Mouse (Mus musculus) neural tube, embryonic 14.5 days (tissue): ENCODE results near the gene Ak3. TPM values are rescaled to one million over a fixed set of nuclear protein-coding genes. Genes with fewer than 3 reads are reported as not detected.
A peak's percentile ranks its signal among the peaks of the same experiment; 100 is the strongest.
"Not testable (repeated sequence)": the region's sequence is repeated elsewhere in the genome, so short reads cannot be mapped to it uniquely, and the experiment has no call there.

ENCODE experiments used
- ATAC-seq: fragments of 200-750 bp; cut with Nextera tagmentation; 2 replicates; pipeline ENCODE4 v1.8.0; 2017; ENCODE audit warnings: low read depth, mild to moderate bottlenecking, moderate TSS enrichment, moderate library complexity
- H3K27ac ChIP-seq: fragments of 300-500 bp; sonication (generic); 2 replicates; pipeline ENCODE4 v1.5.1; 2014; ENCODE audit warnings: low read depth, mild to moderate bottlenecking, control low read depth, low read length, moderate library complexity, mixed read lengths
- H3K27me3 ChIP-seq: fragments of 300-500 bp; sonication (generic); 2 replicates; pipeline ENCODE4 v1.6.1; 2014; ENCODE audit warnings: low read length; ENCODE audit not compliant: control insufficient read depth, insufficient read depth
- H3K36me3 ChIP-seq: fragments of 300-500 bp; sonication (generic); 2 replicates; pipeline ENCODE4 v1.6.1; 2014; ENCODE audit warnings: low read length, mixed read lengths; ENCODE audit not compliant: control insufficient read depth, insufficient read depth
- H3K4me1 ChIP-seq: fragments of 300-500 bp; sonication (generic); 2 replicates; pipeline ENCODE4 v1.6.1; 2014; ENCODE audit warnings: low read length; ENCODE audit not compliant: control insufficient read depth, insufficient read depth
- H3K4me2 ChIP-seq: fragments of 300-500 bp; sonication (generic); 2 replicates; pipeline ENCODE4 v1.6.1; 2014; ENCODE audit warnings: mild to moderate bottlenecking, low read depth, low read length, control low read depth
- H3K4me3 ChIP-seq: fragments of 300-500 bp; sonication (generic); 2 replicates; pipeline ENCODE4 v1.5.1; 2014; ENCODE audit warnings: low read depth, low read length, control low read depth, mixed read lengths
- H3K9ac ChIP-seq: fragments of 300-500 bp; sonication (generic); replicated peaks from 2 replicates; pipeline ENCODE4 v1.6.1; 2014; ENCODE audit warnings: low read depth, mild to moderate bottlenecking, control low read depth, low read length, mixed read lengths
- H3K9me3 ChIP-seq: fragments of 300-500 bp; sonication (generic); 2 replicates; pipeline ENCODE4 v1.6.1; 2016; ENCODE audit warnings: low read length; ENCODE audit not compliant: control insufficient read depth
- whole genome bisulfite sequencing: fragments of 180-500 bp; shearing (Covaris S2); extraction: QIAGEN DNeasy Blood & Tissue Kit; methylation state at CpG from one replicate; pipeline ENCODE4 v1.1.7; 2014; 5-methylcytosine and 5-hydroxymethylcytosine counted together
- polyA plus RNA-seq: library from polyadenylated mRNA; unstranded; fragments of >200 nt; fragmentation: Nextera tagmentation; extraction: Ambion mirVana; gene quantifications from 2 replicates; pipeline ENCODE4 v1.2.1, GENCODE M21; 2014

The Ak3 gene
- polyA plus RNA-seq, 1 experiment from 2014 or later = 73.0 TPM

DNA sequence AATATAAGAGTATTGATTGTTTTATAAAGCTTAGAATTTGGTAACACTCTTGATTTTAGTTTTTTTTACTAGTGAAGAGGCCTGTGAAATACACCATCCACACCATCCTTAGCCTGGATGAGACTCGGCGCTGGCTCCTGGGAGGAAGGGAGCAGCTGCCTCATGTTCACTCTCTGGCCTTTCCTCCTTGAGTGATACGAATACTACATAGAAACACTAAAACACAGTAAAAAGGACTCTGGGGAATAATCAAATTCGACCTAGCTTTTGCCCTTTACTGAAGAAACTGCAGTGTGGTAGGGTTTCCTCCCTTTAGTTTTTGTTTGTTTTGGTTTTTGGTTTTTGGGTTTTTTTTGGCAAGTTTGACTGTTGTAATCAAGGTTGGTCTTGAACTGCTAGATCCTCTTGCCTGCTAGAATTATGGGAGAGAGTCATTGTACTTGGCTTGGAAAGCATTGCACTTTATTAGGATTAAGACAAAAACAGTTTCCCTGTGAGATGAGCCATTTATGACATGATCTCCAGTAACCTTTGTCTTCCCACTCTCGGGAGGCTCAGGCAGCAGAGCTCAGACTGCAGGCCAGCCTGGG lies 33.2 kb downstream of the Ak3 start:
- WGBS = 64% methylated on average over 5 of the region's 5 CpGs
- H3K27ac ChIP-seq = no peak overlapping the region
- no peaks in the 10 kb centered on the region for H3K9me3 ChIP-seq
- no peaks in the 10 kb centered on the region for H3K4me1 ChIP-seq
- no peak overlapping the region for H3K9ac ChIP-seq
- no peaks in the 10 kb centered on the region for H3K27me3 ChIP-seq
- H3K36me3 ChIP-seq = peaks cover 23% of the 10 kb centered on the region
- no peak overlapping the region for H3K4me2 ChIP-seq
- no peak overlapping the region for H3K4me3 ChIP-seq
- ATAC-seq = no peak

DNA sequence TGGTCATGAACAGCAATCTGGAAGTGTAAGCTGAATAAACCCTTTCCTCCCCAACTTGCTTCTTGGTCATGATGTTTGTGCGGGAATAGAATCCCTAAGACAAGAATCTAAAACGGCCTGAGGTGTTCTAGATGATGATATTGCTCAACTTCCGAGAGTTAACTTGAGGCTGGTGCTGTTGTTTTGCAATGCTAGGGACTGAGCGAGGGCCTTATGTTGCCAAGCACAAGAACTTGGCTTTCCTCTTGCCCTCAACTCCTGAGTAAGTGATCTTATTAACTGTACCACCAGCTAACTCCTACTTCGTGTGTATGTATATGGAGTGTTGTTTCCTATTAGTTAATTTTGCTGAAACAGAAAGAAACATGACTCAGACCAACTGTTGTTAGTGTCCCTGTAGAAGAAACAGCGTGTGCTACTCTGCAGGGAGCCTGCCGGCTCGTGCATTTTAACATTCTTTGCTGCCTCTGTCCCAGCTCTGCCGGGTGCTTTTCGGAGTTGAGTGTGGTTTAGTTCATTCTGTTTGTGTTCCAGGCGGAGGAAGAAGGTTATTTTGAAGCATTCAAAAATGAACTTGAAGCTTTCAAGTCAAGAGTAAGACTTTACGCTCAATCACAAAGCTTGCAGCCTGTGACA lies 36.3 kb downstream of the Ak3 start:
- Histone ChIP-seq H3K36me3 (peaks cover 38% of the 10 kb centered on the region), H3K27ac (no peak overlapping the region), H3K9me3 (no peaks in the 10 kb centered on the region), H3K4me3 (no peak overlapping the region), H3K27me3 (no peaks in the 10 kb centered on the region), H3K4me1 (no peaks in the 10 kb centered on the region), H3K9ac (no peak overlapping the region), H3K4me2 (no peak overlapping the region)
- ATAC-seq = no peak
- WGBS = 91% methylated on average over 12 of the region's 12 CpGs

DNA sequence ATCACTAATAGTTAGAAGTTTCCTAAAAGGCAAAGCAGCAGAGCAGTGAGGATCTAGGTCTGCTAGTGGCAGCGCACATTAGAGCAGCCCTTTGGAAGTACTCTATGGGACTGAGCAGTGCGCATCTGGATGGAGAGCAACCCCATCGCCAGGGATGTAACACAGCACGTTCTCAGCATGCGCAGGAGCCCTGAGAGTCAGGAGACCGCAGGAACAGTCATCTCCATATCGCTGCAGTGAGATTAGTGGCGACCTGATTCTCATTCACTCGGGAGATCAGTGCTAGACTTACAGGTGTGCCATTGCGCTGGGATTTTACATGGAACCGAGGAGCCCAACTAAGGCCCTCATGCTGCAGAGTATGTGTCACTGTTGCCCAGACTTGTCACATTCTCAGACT lies 38.7 kb downstream of the Ak3 start:
- Histone ChIP-seq H3K9ac (no peak overlapping the region), H3K27ac (no peak overlapping the region), H3K4me2 (no peak overlapping the region), H3K36me3 (peaks cover 27% of the 10 kb centered on the region), H3K4me1 (no peaks in the 10 kb centered on the region), H3K9me3 (no peaks in the 10 kb centered on the region), H3K27me3 (no peaks in the 10 kb centered on the region), H3K4me3 (no peak overlapping the region)
- no peak for ATAC-seq
- 94% methylated on average over 11 of the region's 11 CpGs for WGBS

DNA sequence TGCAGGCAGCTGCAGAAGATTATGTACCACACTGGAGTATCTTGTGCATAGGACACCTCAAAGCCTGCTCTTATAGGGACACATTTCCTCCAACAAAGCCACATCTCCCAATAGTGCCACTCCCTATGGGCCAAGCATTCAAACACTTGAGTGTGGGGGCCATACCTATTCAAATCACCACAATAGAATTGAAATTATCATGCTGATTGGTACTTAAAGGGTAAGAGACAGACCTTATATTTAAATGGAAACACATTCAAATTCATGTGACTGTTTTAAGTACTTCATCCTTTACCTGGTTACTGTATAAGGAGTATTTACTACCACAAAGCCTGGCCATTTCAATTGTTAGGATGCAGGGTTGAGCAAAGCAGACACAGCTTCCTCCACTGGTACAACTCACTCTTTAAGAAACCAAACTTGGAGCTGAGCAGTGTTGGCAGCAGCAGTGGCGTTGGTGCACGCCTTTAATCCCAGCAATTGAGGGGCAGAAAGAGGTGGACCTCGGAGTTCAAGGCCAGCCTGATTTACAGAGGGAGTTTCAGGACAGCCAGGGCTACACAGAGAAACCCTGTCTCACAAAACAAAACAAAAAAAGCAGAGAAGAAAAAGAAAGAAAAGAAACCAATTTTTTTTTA lies 39.6 kb downstream of the Ak3 start:
- Histone ChIP-seq H3K4me1 (no peaks in the 10 kb centered on the region), H3K9me3 (no peaks in the 10 kb centered on the region), H3K36me3 (peaks cover 24% of the 10 kb centered on the region), H3K27ac (no peak overlapping the region), H3K9ac (no peak overlapping the region), H3K4me3 (no peak overlapping the region), H3K4me2 (no peak overlapping the region), H3K27me3 (no peaks in the 10 kb centered on the region)
- ATAC-seq = no peak
- WGBS = 77% methylated on average over 3 of the region's 3 CpGs

DNA sequence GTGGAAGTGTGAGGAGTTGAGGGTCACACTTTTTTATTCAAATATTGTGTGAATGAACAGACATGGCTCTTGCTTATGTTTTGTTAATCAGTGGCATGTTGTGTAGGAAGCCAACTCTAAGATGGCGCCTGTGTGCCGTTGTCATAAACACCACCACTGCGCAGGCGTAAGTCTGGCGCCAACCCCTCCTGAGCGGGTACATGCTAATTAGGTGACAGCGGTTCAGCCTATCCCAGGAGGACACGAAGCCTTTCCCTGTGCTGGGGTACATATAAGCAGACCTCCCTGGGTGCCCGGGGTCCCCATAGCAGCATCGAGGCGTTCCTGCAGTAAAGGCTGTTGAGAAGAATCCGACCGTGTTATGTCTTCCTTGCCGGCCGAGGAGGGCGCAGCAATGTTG lies 47.4 kb downstream of the Ak3 start:
- not testable (repeated sequence) for H3K4me2 ChIP-seq, H3K4me1 ChIP-seq, H3K4me3 ChIP-seq, H3K9me3 ChIP-seq, H3K27ac ChIP-seq, ATAC-seq, H3K9ac ChIP-seq, H3K27me3 ChIP-seq
- H3K36me3 ChIP-seq = peaks cover 18% of the 10 kb centered on the region
- WGBS = 98% methylated on average over 16 of the region's 16 CpGs

DNA sequence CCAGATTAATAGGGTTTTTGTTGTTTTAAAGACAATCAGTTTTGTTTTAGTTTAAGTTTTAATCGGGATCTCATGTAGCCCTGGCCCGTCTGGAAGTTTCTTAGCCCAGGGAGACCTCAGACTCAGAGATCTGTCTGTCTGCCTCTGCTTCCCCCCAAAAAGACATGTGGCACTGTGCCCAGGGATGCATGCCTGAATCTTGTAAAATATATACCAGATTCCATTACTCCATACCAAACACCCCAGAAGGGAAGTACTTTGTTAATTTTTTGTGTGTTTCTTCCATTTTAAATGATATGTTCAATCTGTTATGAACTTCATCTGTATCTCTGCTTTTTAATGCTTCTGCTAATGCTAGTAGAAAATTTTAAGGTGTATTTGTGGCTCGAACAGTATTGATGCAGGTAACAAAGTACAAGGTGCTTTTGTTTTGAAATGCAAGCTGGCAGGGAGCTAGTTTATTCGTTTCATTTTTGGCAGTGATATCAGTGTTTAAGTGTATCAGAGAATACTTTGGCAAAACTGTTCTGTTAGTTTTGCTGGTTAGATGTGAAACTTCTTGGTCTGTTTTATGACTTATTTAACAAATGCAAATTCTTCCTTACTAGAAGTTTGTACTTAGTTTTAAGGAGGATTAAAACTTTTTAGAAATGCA lies 49.7 kb downstream of the Ak3 start:
- H3K36me3 ChIP-seq = peaks cover 25% of the 10 kb centered on the region
- ATAC-seq = no peak

DNA sequence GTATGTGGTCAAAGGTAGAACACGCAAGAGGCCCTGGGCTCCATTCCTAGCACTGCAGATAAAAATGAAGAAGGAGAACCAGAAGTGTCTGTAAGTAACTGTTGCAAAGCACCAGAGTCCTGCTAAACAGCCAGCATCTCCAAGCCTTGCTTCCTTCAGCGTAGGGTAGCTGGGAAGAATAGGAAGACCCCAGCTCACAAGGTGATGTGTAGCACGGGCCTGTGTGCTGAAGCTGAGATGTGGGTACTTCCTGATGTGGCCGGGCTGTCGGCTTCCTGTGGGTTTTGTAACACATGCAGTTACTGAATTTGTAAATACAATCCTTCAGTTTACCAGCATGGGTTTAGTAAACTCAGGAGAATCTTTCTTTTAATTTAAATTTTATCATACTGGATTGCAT lies 52.4 kb downstream of the Ak3 start:
- Histone ChIP-seq H3K4me1 (peaks cover 7% of the 10 kb centered on the region), H3K9me3 (no peaks in the 10 kb centered on the region), H3K4me2 (no peak overlapping the region), H3K36me3 (peaks cover 19% of the 10 kb centered on the region), H3K9ac (no peak overlapping the region), H3K4me3 (no peak overlapping the region), H3K27me3 (no peaks in the 10 kb centered on the region), H3K27ac (no peak overlapping the region)
- WGBS = 93% methylated on average over 5 of the region's 5 CpGs
- no peak for ATAC-seq

More for the DNA sequence above, 49.7 kb downstream of the Ak3 start:
- Histone ChIP-seq H3K27ac (no peak overlapping the region), H3K4me1 (no peaks in the 10 kb centered on the region), H3K27me3 (no peaks in the 10 kb centered on the region), H3K4me3 (no peak overlapping the region), H3K4me2 (no peak overlapping the region), H3K9ac (no peak overlapping the region), H3K9me3 (no peaks in the 10 kb centered on the region)
- WGBS = 95% methylated on average over 4 of the region's 4 CpGs

DNA sequence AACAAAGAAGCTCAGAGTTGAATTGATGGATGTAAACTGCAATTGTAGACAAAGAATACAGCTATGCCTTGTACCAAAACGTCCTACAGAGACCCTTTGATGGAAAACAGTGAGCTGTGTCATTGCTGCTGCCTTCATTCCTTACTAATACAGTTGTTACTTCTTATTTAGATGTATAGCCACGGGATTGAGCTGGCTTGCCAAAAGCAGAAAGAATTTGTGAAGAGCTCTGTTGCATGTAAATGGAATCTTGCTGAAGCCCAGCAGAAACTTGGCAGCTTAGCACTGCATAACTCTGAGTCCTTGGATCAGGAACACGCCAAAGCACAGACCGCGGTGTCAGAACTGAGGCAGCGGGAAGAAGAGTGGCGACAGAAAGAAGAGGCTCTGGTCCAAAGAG lies 52.9 kb downstream of the Ak3 start:
- Histone ChIP-seq H3K9me3 (no peaks in the 10 kb centered on the region), H3K27me3 (no peaks in the 10 kb centered on the region), H3K9ac (no peak overlapping the region), H3K27ac (no peak overlapping the region), H3K4me3 (no peak overlapping the region), H3K36me3 (peaks cover 19% of the 10 kb centered on the region), H3K4me1 (peaks cover 8% of the 10 kb centered on the region), H3K4me2 (no peak overlapping the region)
- ATAC-seq = no peak
- 65% methylated on average over 7 of the region's 7 CpGs for WGBS

DNA sequence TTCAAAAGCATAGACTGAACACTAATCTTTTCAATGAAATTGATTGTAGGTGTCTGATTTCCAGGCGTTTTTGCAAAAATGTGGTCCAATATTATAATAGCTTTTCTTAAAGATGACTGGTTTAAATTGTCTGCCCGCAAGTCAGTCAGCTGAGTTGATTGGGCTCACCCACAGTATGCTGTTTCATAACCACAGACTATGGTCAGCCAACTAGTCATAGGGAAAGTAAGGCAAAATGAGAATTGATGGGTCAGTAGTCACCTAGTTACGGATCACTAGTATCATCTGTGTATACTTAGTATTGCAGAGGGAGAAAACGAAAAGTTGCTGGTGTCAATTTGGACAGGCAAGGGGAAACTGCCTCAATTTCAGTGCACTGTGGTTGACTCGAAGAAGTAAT lies 56.4 kb downstream of the Ak3 start:
- no peaks in the 10 kb centered on the region for H3K9me3 ChIP-seq
- H3K36me3 ChIP-seq = peaks cover 15% of the 10 kb centered on the region
- no peak for ATAC-seq
- H3K9ac ChIP-seq = peak overlapping the region; percentile 82; the same call in 1 of the 2 replicates
- no peaks in the 10 kb centered on the region for H3K27me3 ChIP-seq
- peak overlapping the region; percentile 75 for H3K4me2 ChIP-seq
- no peak overlapping the region for H3K27ac ChIP-seq
- WGBS = 73% methylated on average over 5 of the region's 5 CpGs
- peaks cover 11% of the 10 kb centered on the region for H3K4me1 ChIP-seq
- H3K4me3 ChIP-seq = peak overlapping the region; percentile 66
